Mouse (Mus musculus): ENCODE results near the gene Fads6. TPM values are rescaled to one million over a fixed set of nuclear protein-coding genes. Genes with fewer than 3 reads are reported as not detected.

Fads6 gene
- polyA plus RNA-seq, 1 experiment from 2014 or later: 1.2 TPM

GRCm38 (mm10) chr11:115314249-115314648 lies 16.8 kb upstream of the Fads6 start:
- no peaks in the 10 kb centered on the region; the same call in 1 of the 2 replicates for H3K4me1 ChIP-seq (ENCODE audit: control insufficient read depth, insufficient read depth, low read length)
- WGBS (ENCODE audit: insufficient replicate concordance): 46% methylated on average over 2 of the region's 2 CpGs

DNA sequence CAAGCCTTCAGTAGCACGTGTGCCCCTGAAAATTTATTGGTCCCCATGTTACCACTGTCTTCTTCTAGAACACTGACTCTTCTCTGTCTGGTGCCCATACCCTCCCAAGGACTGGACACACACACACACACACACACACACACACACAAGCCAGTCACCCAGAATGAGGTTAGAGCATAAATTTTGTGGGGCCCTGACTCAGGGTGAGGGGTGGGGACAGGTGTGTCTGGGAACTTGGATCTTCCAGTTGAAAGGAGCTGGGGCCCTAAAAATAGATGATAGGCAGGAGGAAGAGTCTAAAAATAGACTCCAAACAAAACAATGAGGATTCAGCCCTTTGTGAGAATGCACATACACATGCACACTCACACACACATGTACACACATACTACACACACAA lies 11.3 kb upstream of the Fads6 start:
- Histone ChIP-seq H3K27ac (ENCODE audit: low read depth, low read length) (no peak overlapping the region), H3K4me2 (no peak overlapping the region), H3K27me3 (ENCODE audit: control insufficient read depth, insufficient read depth, low read length) (peaks cover 10% of the 10 kb centered on the region), H3K9me3 (replicated peaks; ENCODE audit: control insufficient read depth, low read length) (no peaks in the 10 kb centered on the region), H3K36me3 (ENCODE audit: control insufficient read depth, insufficient read depth, low read length) (no peaks in the 10 kb centered on the region), H3K9ac (ENCODE audit: low read depth, low read length) (no peak overlapping the region), H3K4me1 (ENCODE audit: control insufficient read depth, insufficient read depth, low read length) (peaks cover 12% of the 10 kb centered on the region), H3K4me3 (ENCODE audit: low read depth, low read length) (no peak overlapping the region)
- 55% methylated on average over 1 of the region's 1 CpGs for WGBS (ENCODE audit: insufficient replicate concordance)
- ATAC-seq (replicated peaks; ENCODE audit: insufficient number of reproducible peaks, low FRiP score, low TSS enrichment): no peak

More at GRCm38 (mm10) chr11:115314249-115314648, 16.8 kb upstream of the Fads6 start:
- Histone ChIP-seq H3K9me3 (replicated peaks; ENCODE audit: control insufficient read depth, low read length) (no peaks in the 10 kb centered on the region), H3K9ac (ENCODE audit: low read depth, low read length) (no peak overlapping the region), H3K4me2 (no peak overlapping the region), H3K27ac (ENCODE audit: low read depth, low read length) (no peak overlapping the region), H3K36me3 (ENCODE audit: control insufficient read depth, insufficient read depth, low read length) (no peaks in the 10 kb centered on the region), H3K4me3 (ENCODE audit: low read depth, low read length) (no peak overlapping the region), H3K27me3 (ENCODE audit: control insufficient read depth, insufficient read depth, low read length) (peaks cover 61% of the 10 kb centered on the region)
- no peak for ATAC-seq (replicated peaks; ENCODE audit: insufficient number of reproducible peaks, low FRiP score, low TSS enrichment)

GRCm38 (mm10) chr11:115306863-115307262 lies 9.4 kb upstream of the Fads6 start, which contains the start of gene Otop2:
TSS of gene Otop2 (plus strand) at chr11:115307163.
- H3K4me1 ChIP-seq (ENCODE audit: control insufficient read depth, insufficient read depth, low read length): peaks cover 12% of the 10 kb centered on the region
- H3K36me3 ChIP-seq (ENCODE audit: control insufficient read depth, insufficient read depth, low read length): no peaks in the 10 kb centered on the region
- peaks cover 2% of the 10 kb centered on the region for H3K27me3 ChIP-seq (ENCODE audit: control insufficient read depth, insufficient read depth, low read length)
- WGBS (ENCODE audit: insufficient replicate concordance): 35% methylated on average over 8 of the region's 8 CpGs
- no peak within 1 kb of the TSS for H3K27ac ChIP-seq (ENCODE audit: low read depth, low read length)
- no peak within 1 kb of the TSS for H3K4me3 ChIP-seq (ENCODE audit: low read depth, low read length)
- no peak within 1 kb of the TSS for H3K9ac ChIP-seq (ENCODE audit: low read depth, low read length)
- H3K9me3 ChIP-seq (replicated peaks; ENCODE audit: control insufficient read depth, low read length): no peaks in the 10 kb centered on the region
- ATAC-seq (replicated peaks; ENCODE audit: insufficient number of reproducible peaks, low FRiP score, low TSS enrichment): no peak
- H3K4me2 ChIP-seq: no peak within 1 kb of the TSS

DNA sequence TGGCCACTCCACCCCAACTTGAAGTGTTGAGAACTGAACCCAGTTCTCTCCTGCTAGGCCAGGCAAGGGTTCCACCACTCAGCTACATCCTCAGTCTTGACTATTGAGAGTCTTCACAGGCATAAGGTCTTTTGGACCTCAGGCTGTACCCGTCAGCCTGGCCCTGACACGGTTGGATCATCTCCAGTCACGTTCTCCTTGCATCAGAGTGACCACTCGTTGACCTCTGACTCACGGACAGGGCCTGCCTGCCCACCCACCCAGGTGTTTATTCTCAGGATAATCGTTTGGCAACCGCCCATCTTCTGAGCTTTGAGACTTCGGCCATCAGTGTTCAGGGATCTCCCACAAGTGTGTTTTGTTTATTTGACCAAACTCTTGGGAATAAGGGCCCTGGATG lies 5.7 kb upstream of the Fads6 start:
- 54% methylated on average over 8 of the region's 8 CpGs for WGBS (ENCODE audit: insufficient replicate concordance)
- H3K9ac ChIP-seq (ENCODE audit: low read depth, low read length): no peak overlapping the region
- ATAC-seq (replicated peaks; ENCODE audit: insufficient number of reproducible peaks, low FRiP score, low TSS enrichment): no peak
- no peaks in the 10 kb centered on the region for H3K36me3 ChIP-seq (ENCODE audit: control insufficient read depth, insufficient read depth, low read length)
- no peak overlapping the region for H3K4me3 ChIP-seq (ENCODE audit: low read depth, low read length)
- peaks cover 3% of the 10 kb centered on the region for H3K4me1 ChIP-seq (ENCODE audit: control insufficient read depth, insufficient read depth, low read length)
- no peaks in the 10 kb centered on the region for H3K9me3 ChIP-seq (replicated peaks; ENCODE audit: control insufficient read depth, low read length)
- H3K27ac ChIP-seq (ENCODE audit: low read depth, low read length): no peak overlapping the region
- H3K27me3 ChIP-seq (ENCODE audit: control insufficient read depth, insufficient read depth, low read length): peaks cover 16% of the 10 kb centered on the region
- H3K4me2 ChIP-seq: no peak overlapping the region

DNA sequence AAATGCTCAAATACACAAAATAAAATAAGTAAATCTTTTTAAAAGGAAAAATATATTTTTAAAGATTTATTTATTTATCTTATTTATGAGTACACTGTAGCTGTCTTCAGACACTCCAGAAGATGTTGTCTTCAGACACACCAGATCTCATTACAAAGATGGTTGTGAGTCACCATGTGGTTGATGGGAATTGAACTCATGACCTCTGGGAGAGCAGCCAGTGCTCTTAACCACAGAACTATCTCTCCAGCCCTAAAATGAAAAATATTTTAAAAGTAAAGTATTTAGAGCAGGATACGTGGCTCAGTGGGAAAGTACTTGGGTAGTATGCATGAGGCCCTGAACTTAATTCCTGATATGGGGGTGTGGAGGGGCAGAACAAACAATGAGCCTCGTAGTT lies 3.9 kb upstream of the Fads6 start:
- H3K27ac ChIP-seq (ENCODE audit: low read depth, low read length): no peak overlapping the region
- no peaks in the 10 kb centered on the region for H3K9me3 ChIP-seq (replicated peaks; ENCODE audit: control insufficient read depth, low read length)
- WGBS (ENCODE audit: insufficient replicate concordance): 78% methylated on average over 2 of the region's 2 CpGs
- H3K4me3 ChIP-seq (ENCODE audit: low read depth, low read length): no peak overlapping the region
- peaks cover 7% of the 10 kb centered on the region for H3K4me1 ChIP-seq (ENCODE audit: control insufficient read depth, insufficient read depth, low read length)
- H3K36me3 ChIP-seq (ENCODE audit: control insufficient read depth, insufficient read depth, low read length): no peaks in the 10 kb centered on the region
- no peak for ATAC-seq (replicated peaks; ENCODE audit: insufficient number of reproducible peaks, low FRiP score, low TSS enrichment)
- no peak overlapping the region for H3K9ac ChIP-seq (ENCODE audit: low read depth, low read length)
- no peak overlapping the region for H3K4me2 ChIP-seq
- peaks cover 30% of the 10 kb centered on the region for H3K27me3 ChIP-seq (ENCODE audit: control insufficient read depth, insufficient read depth, low read length)

GRCm38 (mm10) chr11:115300745-115301144 lies 3.3 kb upstream of the Fads6 start:
- 72% methylated on average over 4 of the region's 4 CpGs for WGBS (ENCODE audit: insufficient replicate concordance)
- no peak for ATAC-seq (replicated peaks; ENCODE audit: insufficient number of reproducible peaks, low FRiP score, low TSS enrichment)
- Histone ChIP-seq H3K27ac (ENCODE audit: low read depth, low read length) (no peak overlapping the region), H3K4me3 (ENCODE audit: low read depth, low read length) (no peak overlapping the region), H3K27me3 (ENCODE audit: control insufficient read depth, insufficient read depth, low read length) (peaks cover 33% of the 10 kb centered on the region), H3K9ac (ENCODE audit: low read depth, low read length) (no peak overlapping the region), H3K4me2 (no peak overlapping the region), H3K36me3 (ENCODE audit: control insufficient read depth, insufficient read depth, low read length) (no peaks in the 10 kb centered on the region), H3K4me1 (ENCODE audit: control insufficient read depth, insufficient read depth, low read length) (peaks cover 4% of the 10 kb centered on the region; the same call in 1 of the 2 replicates), H3K9me3 (replicated peaks; ENCODE audit: control insufficient read depth, low read length) (no peaks in the 10 kb centered on the region)

GRCm38 (mm10) chr11:115298160-115298559 lies 697 bp upstream of the Fads6 start:
- no peak for ATAC-seq (replicated peaks; ENCODE audit: insufficient number of reproducible peaks, low FRiP score, low TSS enrichment)
- H3K4me2 ChIP-seq: no peak overlapping the region
- no peak overlapping the region for H3K4me3 ChIP-seq (ENCODE audit: low read depth, low read length)
- WGBS (ENCODE audit: insufficient replicate concordance): 53% methylated on average over 8 of the region's 8 CpGs
- H3K9ac ChIP-seq (ENCODE audit: low read depth, low read length): no peak overlapping the region
- peaks cover 4% of the 10 kb centered on the region; the same call in 1 of the 2 replicates for H3K4me1 ChIP-seq (ENCODE audit: control insufficient read depth, insufficient read depth, low read length)
- H3K9me3 ChIP-seq (replicated peaks; ENCODE audit: control insufficient read depth, low read length): no peaks in the 10 kb centered on the region
- H3K36me3 ChIP-seq (ENCODE audit: control insufficient read depth, insufficient read depth, low read length): no peaks in the 10 kb centered on the region
- H3K27me3 ChIP-seq (ENCODE audit: control insufficient read depth, insufficient read depth, low read length): peaks cover 36% of the 10 kb centered on the region
- no peak overlapping the region for H3K27ac ChIP-seq (ENCODE audit: low read depth, low read length)

DNA sequence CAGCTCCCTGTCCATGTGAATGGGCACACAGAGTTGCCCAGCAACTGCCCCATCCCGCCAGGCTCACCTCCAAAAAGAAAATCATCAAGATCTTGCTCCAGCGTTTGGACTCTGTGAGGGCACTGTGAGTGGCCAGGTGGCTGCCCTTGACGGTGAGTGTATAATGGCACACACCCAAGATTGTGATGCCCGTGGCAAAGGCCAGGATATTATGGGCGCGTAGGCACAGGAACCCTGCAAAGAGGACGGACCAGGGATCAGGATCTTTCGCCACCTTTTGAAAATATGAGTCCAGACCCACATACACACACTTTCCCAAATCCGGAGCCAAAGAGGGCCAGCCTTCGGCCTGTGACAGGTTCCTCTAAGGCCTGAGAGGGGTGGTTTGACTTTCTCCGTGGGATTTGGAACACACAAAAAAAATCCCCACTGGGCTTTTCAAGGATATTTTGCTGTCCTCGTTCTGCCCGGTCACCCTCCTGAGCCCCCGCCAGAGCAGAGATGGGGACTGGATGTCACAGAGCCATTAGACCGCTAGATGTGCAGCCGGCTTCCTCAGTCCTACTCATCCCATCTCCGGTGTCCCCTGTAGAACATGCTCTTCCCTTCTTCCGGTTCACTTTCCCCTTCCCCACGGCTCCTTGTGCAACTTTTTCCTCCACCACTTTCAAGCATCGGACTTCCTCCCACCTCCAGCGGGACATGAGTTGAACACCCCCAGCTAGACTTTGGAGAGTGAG lies 822 bp downstream of the Fads6 start:
- peak overlapping the region; percentile 75 for H3K4me2 ChIP-seq
- no peak for ATAC-seq (replicated peaks; ENCODE audit: insufficient number of reproducible peaks, low FRiP score, low TSS enrichment)
- peak overlapping the region; percentile 40 for H3K4me3 ChIP-seq (ENCODE audit: low read depth, low read length)
- no peaks in the 10 kb centered on the region for H3K36me3 ChIP-seq (ENCODE audit: control insufficient read depth, insufficient read depth, low read length)
- H3K4me1 ChIP-seq (ENCODE audit: control insufficient read depth, insufficient read depth, low read length): peaks cover 4% of the 10 kb centered on the region; the same call in 1 of the 2 replicates
- peak overlapping the region; percentile 11 for H3K9ac ChIP-seq (ENCODE audit: low read depth, low read length)
- peaks cover 36% of the 10 kb centered on the region for H3K27me3 ChIP-seq (ENCODE audit: control insufficient read depth, insufficient read depth, low read length)
- no peaks in the 10 kb centered on the region for H3K9me3 ChIP-seq (replicated peaks; ENCODE audit: control insufficient read depth, low read length)
- H3K27ac ChIP-seq (ENCODE audit: low read depth, low read length): no peak overlapping the region
- 51% methylated on average over 21 of the region's 21 CpGs for WGBS (ENCODE audit: insufficient replicate concordance)

DNA sequence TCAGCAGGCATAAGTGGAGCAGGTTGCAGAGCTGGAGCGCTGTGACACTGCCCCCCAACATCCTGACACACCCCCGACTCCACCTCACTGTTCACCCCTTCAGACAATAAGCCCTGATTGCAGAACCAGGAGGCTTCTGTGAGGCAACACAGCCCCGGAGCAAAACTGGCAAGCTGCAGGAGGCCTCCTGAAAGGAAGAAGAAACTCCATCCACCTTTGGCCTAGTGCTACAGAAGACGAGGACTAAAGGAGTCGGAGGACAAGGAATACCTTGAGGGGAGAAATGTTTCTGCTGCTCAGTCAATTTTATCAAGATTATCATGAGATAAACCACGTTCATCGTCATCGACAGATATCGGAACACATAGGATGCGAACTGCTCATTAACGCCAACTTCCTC lies 1.5 kb downstream of the Fads6 start:
- ATAC-seq (replicated peaks; ENCODE audit: insufficient number of reproducible peaks, low FRiP score, low TSS enrichment): no peak
- H3K4me1 ChIP-seq (ENCODE audit: control insufficient read depth, insufficient read depth, low read length): peaks cover 4% of the 10 kb centered on the region; the same call in 1 of the 2 replicates
- H3K36me3 ChIP-seq (ENCODE audit: control insufficient read depth, insufficient read depth, low read length): no peaks in the 10 kb centered on the region
- no peak overlapping the region for H3K4me3 ChIP-seq (ENCODE audit: low read depth, low read length)
- H3K27me3 ChIP-seq (ENCODE audit: control insufficient read depth, insufficient read depth, low read length): peaks cover 36% of the 10 kb centered on the region
- no peak overlapping the region for H3K9ac ChIP-seq (ENCODE audit: low read depth, low read length)
- no peak overlapping the region for H3K27ac ChIP-seq (ENCODE audit: low read depth, low read length)
- H3K4me2 ChIP-seq: no peak overlapping the region
- no peaks in the 10 kb centered on the region for H3K9me3 ChIP-seq (replicated peaks; ENCODE audit: control insufficient read depth, low read length)
- WGBS (ENCODE audit: insufficient replicate concordance): 84% methylated on average over 11 of the region's 11 CpGs
